ENCODE assay signal across 13 mouse cellular contexts in genomic region chr3:41234994-41235393, GRCm38 (mm10).
DNase-seq lines count a peak whose midpoint lies in the region; ATAC-seq and TF ChIP-seq lines count a peak whose summit lies in the region.
"Had no signal": no experiment of that assay in that cellular context is flagged by ENCODE, and none has a peak within 500 bp of the region (broad histone marks: within the 10 kb centered on the region; RNA-seq: fewer than 3 reads in every experiment).

No protein-coding gene starts in this region.

- TF ChIP-seq CTCF in bone marrow macrophage, adult 2 months (IDR thresholded peaks at IDR 0.05; ENCODE audit: low read depth, low read length), result no peak

- DNase-seq in kidney, postnatal 10 days, result peak; percentile 43
- DNase-seq in kidney, adult 18-20 months, result no peak
- DNase-seq in testis, postnatal 10 days (ENCODE audit: low spot score), result no peak
- DNase-seq in cerebellum, adult 11-12 months, result no peak
- DNase-seq: cerebellum, postnatal 25 days; layer of hippocampus, postnatal 36 days; midbrain, embryonic 14.5 days had no signal

- H3K9ac ChIP-seq in heart, embryonic 15.5 days, result no peak overlapping the region
- H3K9ac ChIP-seq: hindbrain, embryonic 15.5 days; liver, embryonic 14.5 days had no signal

- no peak overlapping the region for H3K4me3 ChIP-seq in bone marrow macrophage, adult 2 months (ENCODE audit: insufficient read depth, low read length)
- no peak overlapping the region for H3K4me3 ChIP-seq in heart, embryonic 15.5 days
- H3K4me3 ChIP-seq: hindbrain, embryonic 15.5 days had no signal

- H3K4me2 ChIP-seq in heart, embryonic 15.5 days, result peak overlapping the region; percentile 31
- H3K4me2 ChIP-seq: hindbrain, embryonic 15.5 days had no signal

- H3K4me1 ChIP-seq in bone marrow macrophage, adult 2 months (ENCODE audit: control insufficient read depth, insufficient read depth, low read length), result peaks cover 22% of the 10 kb centered on the region
- peaks cover 9% of the 10 kb centered on the region for H3K4me1 ChIP-seq in heart, embryonic 15.5 days (replicated peaks)

- ATAC-seq in heart, embryonic 15.5 days (replicated peaks; ENCODE audit: insufficient number of reproducible peaks, insufficient read depth, low FRiP score, low read depth), result no peak
- ATAC-seq in megakaryocyte progenitor cell, adult 5-6 weeks (replicated peaks; ENCODE audit: poor library complexity), result peak; percentile 84
- ATAC-seq: CD4-positive, CD25-positive, alpha-beta regulatory T cell, adult 4 months had no signal

- no peaks in the 10 kb centered on the region for H3K9me3 ChIP-seq in heart, embryonic 15.5 days (replicated peaks)
- H3K9me3 ChIP-seq: hindbrain, embryonic 15.5 days had no signal

- WGBS in heart, embryonic 15.5 days, result 31% methylated on average over 9 of the region's 9 CpGs

- TF ChIP-seq POLR2A in bone marrow macrophage, adult 2 months (IDR thresholded peaks at IDR 0.05; ENCODE audit: borderline replicate concordance, low read depth, low read length), result no peak

- no peaks in the 10 kb centered on the region for H3K36me3 ChIP-seq in heart, embryonic 15.5 days
- H3K36me3 ChIP-seq: hindbrain, embryonic 15.5 days had no signal

- no peaks in the 10 kb centered on the region for H3K27me3 ChIP-seq in heart, embryonic 15.5 days
- H3K27me3 ChIP-seq: hindbrain, embryonic 15.5 days had no signal

- H3K27ac ChIP-seq in bone marrow macrophage, adult 2 months (ENCODE audit: insufficient read depth, low read depth, low read length), result peak overlapping the region; percentile 39; the same call in 1 of the 2 replicates
- no peak overlapping the region for H3K27ac ChIP-seq in heart, embryonic 15.5 days
- H3K27ac ChIP-seq: hindbrain, embryonic 15.5 days; liver, embryonic 14.5 days had no signal
